Mouse (Mus musculus): Measurements from ENCODE around the gene Pacs1.

- TF ChIP-seq POLR2A (IDR thresholded peaks at IDR 0.05; ENCODE audit: extremely low read depth, insufficient read depth, low read length) (no peak), CTCF (IDR thresholded peaks at IDR 0.05; ENCODE audit: low read depth, low read length) (no peak)
These were observed 74.4 kb downstream of the Pacs1 start for GRCm38 (mm10) chr19:5198553-5198952.

All from liver, adult 2 months (tissue).